Mouse (Mus musculus): ENCODE results near the gene Lef1.

Gene Lef1

DNA sequence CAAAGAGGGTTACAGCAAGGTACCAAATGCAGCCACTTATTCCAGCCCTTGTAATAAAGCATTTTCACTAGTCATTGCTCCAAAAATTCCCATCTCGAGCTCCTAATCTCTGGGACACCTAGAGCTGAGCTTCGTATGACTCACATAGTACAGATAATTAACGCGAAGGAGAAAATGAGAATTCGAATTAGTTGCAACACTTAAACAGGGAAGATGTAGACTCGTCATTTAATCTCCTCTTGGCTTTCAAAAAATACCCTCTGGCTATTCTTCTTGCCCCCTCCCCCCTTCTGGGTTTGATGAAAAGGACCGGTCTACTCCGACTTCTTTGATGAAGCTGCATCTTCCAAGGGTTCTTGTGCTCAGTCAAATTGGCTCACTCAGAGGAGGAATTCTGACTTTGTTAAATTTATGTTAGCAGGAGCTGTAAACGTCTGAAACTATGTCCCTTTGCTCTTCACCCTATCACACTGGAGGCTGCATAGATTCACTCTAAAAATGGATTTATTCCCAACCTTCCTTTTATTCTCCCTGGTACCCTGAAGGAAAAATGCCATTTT lies 2.1 kb upstream of the Lef1 start:
- DNase-seq = no peak

DNA sequence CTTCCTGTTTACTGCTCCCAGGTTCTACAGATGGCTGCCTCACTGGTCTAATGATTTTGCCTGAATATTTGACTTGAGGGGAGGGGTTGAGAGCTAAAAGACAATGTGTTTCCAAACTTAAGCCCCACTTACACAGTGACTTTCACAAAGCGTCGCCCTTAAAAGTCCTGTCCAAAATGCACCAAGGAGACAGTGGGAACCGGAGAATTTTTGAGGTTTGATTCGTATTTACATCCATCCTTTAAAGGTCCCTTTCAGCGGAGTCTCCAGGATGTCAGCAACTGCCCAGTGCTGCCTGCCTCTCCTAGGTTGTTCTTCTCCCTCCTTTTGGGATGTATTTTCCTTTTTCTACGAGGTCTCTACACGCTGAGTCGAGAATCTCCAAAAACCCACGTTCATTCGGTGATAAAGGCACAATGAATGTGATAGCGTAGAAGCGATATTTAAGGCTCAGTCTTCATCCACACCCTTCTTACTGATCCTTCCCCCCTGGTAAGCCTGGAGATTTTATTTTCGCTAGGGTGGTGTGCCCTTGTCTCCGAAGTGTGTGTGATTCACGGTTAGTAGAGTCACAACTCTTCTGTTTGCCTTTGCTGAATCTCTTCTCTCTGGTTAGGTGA lies 1.1 kb upstream of the Lef1 start:
- DNase-seq = no peak

DNA sequence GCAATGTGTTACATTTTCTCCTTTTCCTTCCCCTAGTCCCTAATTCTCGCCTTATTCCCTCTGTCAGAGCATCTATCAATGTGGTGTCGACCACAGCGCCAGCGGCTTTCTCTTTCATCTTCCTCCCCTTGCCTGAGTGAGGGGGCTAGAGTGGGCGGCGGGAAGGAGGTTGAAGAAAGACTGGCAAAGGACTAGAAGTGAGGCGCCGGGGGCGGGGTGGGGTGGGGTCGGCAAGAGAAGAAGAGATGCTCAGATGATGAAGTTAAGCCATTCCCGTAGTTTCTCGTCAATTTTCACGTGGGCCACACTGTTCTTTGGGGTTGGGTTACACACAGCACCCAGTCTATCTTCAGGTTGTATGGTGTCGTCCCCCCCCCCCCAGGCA lies 593 bp upstream of the Lef1 start:
- DNase-seq = peak; percentile 63 to 68

DNA sequence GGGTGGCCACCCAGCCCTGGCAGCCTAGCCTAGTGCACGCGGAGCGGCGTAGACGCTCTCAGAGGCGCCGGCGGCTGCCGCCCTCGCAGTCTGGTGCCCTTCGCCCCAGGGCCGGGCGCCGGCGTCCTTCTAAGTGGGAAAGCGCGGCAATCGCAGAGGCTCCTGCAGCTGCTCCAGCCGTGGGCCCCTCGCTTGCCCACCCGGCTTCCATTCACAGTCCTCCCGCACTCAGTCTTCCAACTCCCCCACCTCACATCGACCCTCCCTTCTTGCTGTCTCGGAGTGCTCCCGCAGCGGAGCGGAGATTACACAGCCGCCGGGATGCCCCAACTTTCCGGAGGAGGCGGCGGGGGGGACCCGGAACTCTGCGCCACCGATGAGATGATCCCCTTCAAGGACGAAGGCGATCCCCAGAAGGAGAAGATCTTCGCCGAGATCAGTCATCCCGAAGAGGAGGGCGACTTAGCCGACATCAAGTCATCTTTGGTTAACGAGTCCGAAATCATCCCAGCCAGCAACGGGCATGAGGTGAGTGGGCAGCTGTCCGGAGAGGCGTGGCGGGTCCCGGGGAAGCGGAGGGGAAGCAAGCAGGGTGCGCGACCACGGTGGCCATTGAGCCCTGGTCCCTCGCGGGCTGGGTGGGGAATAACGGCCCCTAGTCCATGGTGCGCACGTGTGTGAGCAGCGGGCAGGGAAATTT lies 1.0 kb downstream of the Lef1 start:
- DNase-seq = peak; percentile 73 to 76

DNA sequence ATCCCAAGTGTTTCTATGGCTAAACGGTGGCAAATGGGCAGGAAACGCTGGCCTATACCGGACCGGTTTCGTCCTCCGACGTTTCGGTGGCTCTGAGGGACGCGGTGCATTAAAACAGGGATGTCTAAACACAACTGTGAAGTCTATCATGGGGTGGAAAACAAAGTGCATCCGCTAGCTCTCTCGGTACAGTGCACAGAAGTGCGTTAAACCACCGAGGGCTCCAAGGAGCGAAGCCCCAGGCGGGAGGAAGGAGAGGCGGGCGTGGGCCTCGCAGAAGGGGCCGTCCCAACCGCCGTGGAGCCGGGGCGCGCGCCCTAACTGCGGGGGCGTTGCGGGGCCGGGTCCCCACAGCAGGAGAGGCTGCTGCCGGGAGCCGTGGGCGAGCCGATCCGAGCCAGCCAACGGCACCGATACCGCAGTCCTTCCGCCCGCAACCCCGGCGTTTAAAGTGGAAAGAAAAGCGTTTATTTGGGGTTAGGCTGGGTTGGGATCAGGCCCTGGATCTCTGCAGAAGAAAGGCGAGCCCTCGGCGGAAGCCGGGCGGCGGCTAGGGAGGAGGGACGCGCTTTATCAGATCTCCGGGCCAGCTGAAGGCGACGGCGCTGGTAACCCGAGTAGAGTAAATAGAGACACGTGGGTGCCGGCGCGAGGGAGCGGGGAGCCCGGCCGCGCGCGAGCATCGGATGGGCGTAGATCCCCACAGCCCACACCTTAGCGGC lies 1.7 kb downstream of the Lef1 start:
- DNase-seq = peak; percentile 84 to 89

DNA sequence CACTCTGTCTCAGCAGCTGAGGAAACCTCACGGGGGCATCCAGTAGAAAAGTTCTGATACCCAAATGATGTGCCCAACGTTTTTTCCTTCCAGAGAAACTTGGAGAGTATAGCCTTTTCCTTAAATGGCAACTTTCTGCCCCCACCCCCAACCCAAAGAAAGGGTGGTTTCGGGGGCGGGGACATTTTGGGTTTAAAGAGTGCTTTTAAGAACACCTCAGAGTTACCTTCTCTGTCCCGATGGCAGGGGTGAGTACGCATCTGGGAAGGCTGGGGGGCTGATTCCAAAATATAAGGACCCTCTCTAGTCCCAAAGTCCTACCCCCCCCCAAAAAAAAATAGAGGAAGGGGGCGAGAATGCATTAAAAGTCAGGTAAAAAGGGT lies 2.3 kb downstream of the Lef1 start:
- peak; percentile 75 to 76 for DNase-seq

DNA sequence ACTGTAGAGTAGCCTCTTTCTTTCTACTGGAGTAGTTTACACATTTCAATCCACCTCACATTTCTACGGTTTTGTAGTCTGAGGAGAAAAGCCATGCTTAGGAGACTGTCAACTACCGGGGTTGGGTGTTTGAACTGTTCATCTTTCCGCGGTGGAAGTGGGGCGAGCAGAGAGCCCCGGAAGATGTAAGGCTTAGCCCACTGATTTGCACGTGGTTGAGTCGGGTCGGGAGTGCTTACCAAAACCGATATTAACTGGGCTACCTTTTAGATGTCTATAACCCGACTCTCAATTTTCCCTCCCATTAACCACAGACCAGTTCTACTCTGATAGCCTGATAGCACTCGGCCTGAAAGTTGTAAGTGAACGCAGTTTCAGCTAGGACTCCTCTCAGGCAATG lies 2.8 kb downstream of the Lef1 start:
- DNase-seq = peak; percentile 58 to 66

DNA sequence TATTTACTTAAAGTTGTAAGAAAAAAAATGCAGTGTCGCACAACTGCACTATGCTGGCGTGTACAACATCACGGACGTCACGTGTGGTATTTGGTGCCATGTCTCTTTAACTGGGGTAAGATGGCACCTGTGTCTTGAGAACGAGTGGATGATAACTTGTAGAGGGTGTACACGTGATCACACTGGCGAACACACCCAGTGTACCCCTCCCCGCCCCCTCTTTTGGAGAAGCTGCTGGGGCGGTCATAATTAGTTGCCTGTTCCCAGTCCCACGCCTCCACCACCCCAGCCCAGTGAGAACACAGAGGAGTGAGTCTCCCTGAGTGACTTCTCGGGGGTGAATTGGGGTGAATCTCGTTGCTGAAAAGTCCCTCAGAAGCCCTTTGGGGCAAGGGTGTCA lies 5.8 kb downstream of the Lef1 start:
- DNase-seq = peak in 1 of 2 experiments; percentile 35

DNA sequence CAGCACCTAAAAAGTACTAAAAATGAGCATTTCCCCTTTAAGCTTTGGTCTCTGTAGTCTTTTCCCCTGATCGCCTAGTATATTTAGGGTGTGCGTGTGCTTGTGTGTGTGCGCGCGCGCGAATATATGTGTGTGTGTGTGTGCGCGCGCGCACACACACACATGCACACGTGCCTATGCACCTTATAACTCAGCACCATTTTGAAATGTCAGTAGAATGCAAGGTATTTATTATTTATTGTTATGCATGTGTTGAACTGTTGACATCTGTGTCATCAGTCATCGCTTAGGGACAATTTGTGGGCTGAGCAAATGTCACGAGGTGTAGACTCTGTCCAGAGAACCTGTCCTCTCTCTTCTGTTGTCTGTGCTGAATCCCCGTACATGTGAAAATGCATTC lies 7.1 kb downstream of the Lef1 start:
- no peak for DNase-seq

DNA sequence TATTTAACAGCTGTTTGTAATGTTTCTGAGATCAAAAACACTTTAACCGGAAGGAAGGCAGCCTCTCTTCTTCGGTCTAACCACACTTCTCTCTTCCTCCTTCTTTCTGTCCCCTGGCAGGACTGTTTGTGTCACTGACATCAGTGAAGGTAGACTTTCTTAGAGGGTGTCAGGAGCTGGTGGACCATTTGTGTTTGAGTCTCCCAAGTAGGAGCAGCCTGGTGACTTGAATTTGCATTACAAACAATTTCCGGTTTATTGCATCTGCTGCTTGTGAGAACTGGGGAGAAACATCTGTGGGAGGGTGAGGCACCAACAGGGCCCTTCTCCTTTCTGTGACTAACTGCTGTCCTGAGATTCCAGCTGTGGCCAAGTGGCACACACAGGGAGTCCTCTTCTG lies 7.6 kb downstream of the Lef1 start:
- peak; percentile 26 to 34 for DNase-seq

DNA sequence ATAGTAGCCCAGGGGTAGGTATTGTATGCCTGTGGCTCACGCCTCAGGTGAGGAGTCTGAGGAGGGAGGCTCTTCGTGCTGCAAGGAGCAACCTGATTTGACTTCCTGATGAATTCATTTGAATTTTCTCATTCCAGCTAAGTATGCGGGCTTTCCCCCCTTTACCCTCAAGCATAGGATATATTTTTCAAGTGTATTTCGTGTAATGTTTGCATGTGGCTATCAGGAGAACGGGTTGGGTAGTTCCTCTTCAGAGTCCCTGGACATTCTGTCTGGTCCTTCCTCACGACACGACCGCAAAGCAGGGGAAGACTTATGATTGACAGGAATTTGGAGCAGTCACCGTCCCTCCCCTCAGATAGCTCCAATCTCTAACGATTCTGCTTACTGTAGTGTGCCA lies 9.2 kb downstream of the Lef1 start:
- no peak for DNase-seq

DNA sequence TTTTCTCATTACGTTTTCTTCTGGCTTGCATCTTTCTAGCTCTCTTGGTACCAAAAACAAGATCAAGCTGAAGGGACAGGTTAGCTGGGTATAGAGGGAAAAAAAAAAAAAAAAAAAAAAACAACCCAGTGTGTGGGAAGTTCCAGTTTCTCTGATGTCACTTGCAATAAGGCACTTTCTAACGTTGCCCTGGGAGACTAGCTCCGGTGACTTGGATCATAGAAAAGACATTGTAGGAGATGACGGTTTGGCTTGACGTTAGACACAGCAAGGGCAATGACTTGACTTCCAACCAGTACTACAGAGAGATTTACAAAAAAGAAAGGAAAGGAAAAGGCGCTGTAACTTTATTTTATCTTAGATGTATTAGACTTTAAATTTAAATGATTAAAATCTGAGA lies 13.2 kb downstream of the Lef1 start:
- no peak for DNase-seq

DNA sequence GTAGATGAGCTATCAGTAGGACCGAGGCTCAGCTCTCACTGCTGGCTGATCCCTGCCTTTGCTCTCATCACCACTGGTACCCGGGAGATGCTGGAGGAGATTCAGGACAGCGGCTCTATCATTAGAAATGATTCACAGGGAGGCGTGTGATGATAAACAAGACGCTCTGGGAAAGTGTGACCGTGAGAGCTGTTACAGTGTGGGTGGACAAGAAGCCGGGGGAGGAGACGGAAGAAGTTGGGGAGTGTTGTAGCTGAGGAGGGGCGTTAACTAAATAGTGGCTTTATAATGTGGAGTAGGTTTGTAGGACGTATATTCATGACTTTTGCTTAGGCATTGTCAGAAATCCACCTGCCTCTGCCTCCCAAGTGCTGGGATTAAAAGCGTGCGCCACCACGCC lies 15.6 kb downstream of the Lef1 start:
- DNase-seq = no peak

DNA sequence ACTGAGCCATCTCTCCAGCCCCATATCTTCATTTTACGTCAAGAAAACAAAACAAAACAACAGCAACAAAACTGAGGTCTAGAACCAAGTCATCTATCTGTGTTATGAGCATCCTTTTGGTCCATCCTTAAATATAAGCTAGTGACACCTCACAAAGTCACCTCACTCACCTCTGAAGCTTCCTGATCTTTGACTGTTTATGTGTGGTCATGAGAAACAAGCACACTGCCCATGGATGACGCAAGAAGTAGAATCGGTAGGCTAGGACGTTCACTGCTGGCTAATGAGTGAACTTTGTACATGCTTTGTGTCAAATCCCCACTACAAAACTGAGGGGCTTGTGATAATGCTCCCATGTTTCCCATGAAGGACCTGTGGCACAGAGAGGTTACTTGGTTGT lies 16.2 kb downstream of the Lef1 start:
- no peak for DNase-seq

DNA sequence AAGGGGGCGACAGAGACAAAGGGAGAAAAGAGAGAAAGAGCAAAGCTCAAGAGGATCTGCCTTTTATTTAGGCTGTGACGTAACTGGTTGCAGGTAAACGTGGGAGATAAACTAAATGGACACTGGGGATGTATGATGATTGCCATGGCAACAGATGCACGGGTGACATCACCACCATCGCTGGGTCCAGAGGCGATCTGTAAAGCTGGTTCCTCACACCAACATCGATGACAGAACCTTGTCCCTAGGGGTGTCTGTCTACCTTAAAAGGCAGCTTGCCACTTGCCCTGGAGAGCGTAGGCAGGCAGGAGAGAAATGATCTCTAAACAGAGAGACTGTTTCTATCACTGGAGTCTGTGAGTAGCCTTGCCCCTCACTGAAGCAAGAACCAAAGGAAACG lies 23.7 kb downstream of the Lef1 start:
- DNase-seq = no peak

DNA sequence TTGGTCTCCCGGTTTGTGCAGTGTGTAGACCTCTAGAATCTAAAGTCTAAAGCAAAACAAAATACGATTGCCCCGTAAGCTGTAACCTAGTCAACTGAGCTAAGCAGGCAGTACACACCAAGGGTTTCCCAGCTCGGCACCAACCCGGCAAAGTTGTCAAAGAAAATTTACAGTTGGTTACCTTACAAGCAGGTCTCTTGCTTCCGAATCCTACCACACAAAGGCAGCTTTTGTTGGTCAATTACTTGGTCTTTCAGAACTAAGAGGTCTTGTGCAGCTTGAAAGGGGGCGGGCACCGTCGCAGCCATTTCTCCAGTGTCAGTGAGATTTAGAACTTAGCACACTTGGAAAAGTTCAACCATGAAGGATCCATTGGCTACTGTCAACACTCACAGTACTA lies 25.2 kb downstream of the Lef1 start:
- DNase-seq = no peak

DNA sequence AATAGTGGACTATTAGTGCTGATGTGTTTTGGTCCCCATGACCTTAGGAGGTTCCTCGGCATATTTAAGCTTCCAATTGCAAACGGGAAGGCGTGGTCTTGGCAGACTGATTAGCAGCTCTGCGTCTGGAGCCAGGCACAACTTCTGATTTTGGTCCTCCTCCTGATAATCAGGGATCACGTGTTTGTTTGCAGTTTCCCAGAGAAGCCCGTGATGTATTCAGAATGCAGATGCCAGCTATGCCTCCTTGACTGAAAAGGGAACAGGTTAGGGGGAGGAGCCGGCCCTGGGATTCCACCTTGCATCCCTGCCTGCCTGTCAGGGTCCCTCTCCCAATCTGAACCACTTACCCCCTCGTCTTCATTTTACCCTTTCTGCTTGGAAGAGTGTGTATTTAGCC lies 26.2 kb downstream of the Lef1 start:
- DNase-seq = no peak

DNA sequence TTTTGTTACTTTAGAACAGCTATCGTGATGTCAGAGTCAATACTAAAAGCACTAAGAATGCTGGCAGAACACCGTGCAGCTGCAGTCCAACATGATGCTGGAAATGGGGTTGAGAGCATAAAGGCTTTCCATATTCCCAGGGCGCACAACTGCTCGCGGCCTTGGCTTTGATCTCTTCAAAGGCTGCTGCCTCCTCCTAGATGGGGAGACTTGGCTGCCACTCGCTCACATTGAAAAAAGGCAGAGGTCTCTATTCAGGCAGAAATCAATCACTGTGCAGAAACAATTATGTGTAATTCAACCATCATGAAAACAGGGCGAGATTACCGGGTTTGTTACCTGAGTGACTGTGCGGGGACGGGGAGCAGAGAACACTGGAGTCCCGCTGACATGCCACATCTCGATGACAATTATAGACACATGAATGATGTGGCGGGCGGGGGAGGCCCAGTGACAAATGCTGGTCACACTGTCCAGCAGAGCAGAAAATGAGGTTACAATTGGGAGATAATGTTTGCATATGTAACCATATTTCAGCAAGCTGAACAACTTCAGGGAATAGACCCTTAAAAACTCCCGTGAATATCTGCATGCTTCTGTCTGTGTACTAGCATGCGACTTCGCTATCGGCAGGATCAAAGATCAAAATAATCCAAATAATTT lies 27.0 kb downstream of the Lef1 start:
- DNase-seq = no peak

DNA sequence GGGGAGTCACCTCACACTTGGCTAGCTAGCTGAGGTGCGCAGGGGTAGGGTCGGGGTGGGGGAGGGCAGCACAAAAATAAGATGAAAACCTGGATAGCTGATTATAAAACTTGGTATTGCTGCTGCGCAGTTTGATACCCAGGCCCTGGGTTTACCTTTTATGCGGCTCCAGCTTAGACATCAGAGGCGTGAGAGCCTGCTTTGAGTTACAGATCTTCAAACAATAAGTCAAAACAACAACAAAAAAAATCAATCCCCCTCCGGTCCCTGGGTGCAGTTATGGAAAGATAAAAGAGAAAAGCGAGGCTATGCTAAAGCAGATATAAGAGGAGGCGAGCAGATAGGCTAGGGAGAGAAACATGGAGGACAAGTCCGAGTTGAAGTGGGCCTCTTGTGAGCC lies 28.0 kb downstream of the Lef1 start:
- no peak for DNase-seq

DNA sequence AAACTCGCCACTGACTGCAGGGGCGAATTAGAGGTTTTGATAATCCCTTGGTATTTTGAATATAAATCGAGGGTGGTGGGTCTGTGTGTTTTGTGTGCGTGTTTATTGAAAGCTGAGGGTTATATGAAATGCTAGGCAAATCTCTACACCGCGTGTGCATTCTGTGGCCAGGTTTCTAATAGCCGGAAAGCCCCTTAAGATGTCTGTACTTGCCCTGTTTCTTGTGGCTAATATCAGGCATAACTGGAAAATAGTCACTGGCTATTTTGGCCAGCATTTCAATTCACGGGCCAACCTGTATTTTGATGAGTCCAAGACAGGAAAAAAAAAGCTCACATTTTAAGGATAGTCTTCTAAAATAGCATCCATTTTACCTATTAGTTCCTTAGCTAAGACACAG lies 28.5 kb downstream of the Lef1 start:
- no peak for DNase-seq

DNA sequence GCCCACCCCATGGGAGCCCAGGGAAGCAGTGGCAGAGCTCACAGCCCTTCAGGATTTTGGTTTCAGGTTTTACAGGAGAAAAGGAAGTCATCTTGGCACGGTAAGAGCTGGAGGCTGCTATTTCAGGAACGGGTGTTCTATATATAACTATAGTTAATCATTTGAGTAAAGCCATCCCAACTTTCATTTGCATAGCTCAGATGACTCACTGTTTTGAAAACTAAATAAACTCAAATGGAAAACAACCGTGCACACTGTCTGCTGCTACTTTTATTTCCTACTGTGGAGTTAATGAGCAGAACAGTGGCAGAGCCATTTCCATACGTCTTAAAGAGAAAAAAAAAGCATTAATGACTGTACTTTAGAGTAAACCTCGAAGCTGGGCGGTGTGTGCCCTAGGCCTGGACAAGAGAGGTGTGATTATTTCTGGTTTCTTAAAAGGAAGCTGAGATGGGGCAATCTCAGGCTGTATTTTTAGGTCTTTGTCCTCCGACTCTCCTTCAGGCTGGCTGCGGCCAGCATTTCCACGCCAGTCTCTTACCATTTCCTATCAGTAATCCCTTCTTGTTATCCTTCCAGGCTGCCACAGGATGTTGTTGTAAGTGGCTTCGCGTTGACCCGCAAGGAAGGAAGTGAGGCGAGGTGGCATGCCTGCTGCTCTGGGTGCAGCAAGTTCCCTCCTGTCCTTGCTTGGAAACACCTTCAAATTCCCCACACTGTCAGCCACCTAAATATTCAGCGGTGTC lies 29.2 kb downstream of the Lef1 start:
- DNase-seq = peak in 1 of 2 experiments; percentile 51

DNA sequence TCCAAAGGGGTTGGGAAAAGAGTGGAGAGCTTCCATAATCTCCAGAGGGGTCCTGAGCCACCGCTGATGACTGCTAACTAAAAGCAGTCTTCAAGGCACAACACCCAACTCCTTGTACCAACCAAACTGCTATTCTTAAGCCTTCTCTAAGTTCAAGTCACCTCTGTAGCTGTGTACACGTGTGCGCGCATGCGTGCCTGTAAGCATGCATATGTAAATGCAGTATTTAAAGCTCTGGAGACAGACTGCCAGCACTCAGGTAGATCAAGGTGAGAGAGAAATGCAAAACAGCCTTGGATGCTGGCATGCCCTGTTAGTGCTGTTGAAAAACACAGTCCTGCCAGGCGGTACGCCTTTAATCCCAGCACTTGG lies 29.8 kb downstream of the Lef1 start:
- DNase-seq = no peak

DNA sequence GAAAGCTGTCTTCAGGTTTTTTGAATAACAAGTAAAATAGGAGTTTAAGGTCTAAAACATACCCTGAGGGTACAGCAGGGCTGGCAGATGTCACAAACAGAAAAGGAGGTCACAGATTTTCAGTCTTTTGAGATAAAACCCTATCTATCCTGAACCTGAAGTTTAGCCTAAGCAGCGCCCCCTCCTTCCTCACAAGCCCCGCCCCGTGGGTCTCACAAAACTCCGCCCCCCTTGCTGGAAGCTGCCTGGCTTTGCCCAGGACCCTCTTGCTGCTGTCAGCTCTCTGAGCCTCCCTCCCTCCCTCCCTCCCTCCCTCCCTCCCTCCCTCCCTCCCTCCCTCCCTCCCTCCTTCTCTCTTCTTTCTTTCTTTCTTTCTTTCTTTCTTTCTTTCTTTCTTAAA lies 31.3 kb downstream of the Lef1 start:
- peak; percentile 71 to 79 for DNase-seq

All from thymus, postnatal 36 days (tissue).